Comparison of ENCODE assay signal across 32 mouse cellular contexts in genomic region chr13:46446062-46446461, GRCm38 (mm10). TPM values are rescaled to one million over a fixed set of nuclear protein-coding genes. Genes with fewer than 3 reads are reported as not detected.
"Had no signal": no experiment of that assay in that cellular context is flagged by ENCODE, and none has a peak within 500 bp of the region (broad histone marks: within the 10 kb centered on the region; RNA-seq: fewer than 3 reads in every experiment).

No protein-coding gene starts in this region.

- H3K27ac ChIP-seq: limb, embryonic 10.5 days; limb, embryonic 12.5 days; limb, embryonic 13.5 days; limb, embryonic 15.5 days; liver, embryonic 12.5 days; liver, embryonic 13.5 days; liver, embryonic 14.5 days; liver, embryonic 15.5 days; lung, embryonic 15.5 days; macrophage; midbrain, embryonic 10.5 days; midbrain, embryonic 12.5 days; midbrain, embryonic 13.5 days; midbrain, embryonic 15.5 days; neural tube, embryonic 12.5 days had no signal

- DNase-seq: left cerebral cortex, postnatal 4 days; liver; liver, embryonic 13.5 days; liver, postnatal 0 days; lung, adult 18-20 months; lung, adult 2 months; lung, embryonic 14.5 days; lung, postnatal 10 days; lung, postnatal 14 days; lung, postnatal 36 days; lung, postnatal 4 days; midbrain, embryonic 14.5 days had no signal

- H3K4me3 ChIP-seq: limb, embryonic 10.5 days; limb, embryonic 12.5 days; limb, embryonic 13.5 days; limb, embryonic 15.5 days; liver, embryonic 12.5 days; liver, embryonic 13.5 days; liver, embryonic 15.5 days; lung, embryonic 15.5 days; megakaryocyte, embryonic 14.5 days; midbrain, embryonic 10.5 days; midbrain, embryonic 12.5 days; midbrain, embryonic 13.5 days; midbrain, embryonic 15.5 days; myocyte; neural tube, embryonic 12.5 days had no signal

RNA-seq across cellular contexts. Expression of gene Rbm24, which starts 27.8 kb away (rescaled TPM):
- total RNA-seq: megakaryocyte progenitor cell, adult 5-6 weeks; megakaryocyte, adult 5-6 weeks; megakaryocyte-erythroid progenitor cell, adult 5-6 weeks; monocyte, adult 5-6 weeks had no signal

RNA-seq across cellular contexts. Expression of gene Cap2, which starts 55.6 kb away (rescaled TPM):
- total RNA-seq: megakaryocyte, adult 5-6 weeks; monocyte, adult 5-6 weeks had no signal
